Mouse (Mus musculus) stomach, embryonic 16.5 days (tissue): ENCODE results near the gene Arrdc1. TPM values are rescaled to one million over a fixed set of nuclear protein-coding genes. Genes with fewer than 3 reads are reported as not detected.
"Not testable (repeated sequence)": the region's sequence is repeated elsewhere in the genome, so short reads cannot be mapped to it uniquely, and the experiment has no call there.

Experiments used
- ATAC-seq: fragments of 200-750 bp; cut with Nextera tagmentation; 2 replicates; pipeline ENCODE4 v1.8.0; 2017; ENCODE audit warnings: moderate number of reproducible peaks, moderate TSS enrichment; ENCODE audit not compliant: insufficient read depth, low FRiP score
- H3K27ac ChIP-seq: fragments of 300-500 bp; sonication (generic); 2 replicates; pipeline ENCODE4 v1.5.1; 2014; ENCODE audit warnings: low read length
- H3K27me3 ChIP-seq: fragments of 300-500 bp; sonication (generic); 2 replicates; pipeline ENCODE4 v1.6.1; 2014; ENCODE audit warnings: low read length, control low read depth, mixed read lengths; ENCODE audit not compliant: control insufficient read depth, insufficient read depth
- H3K36me3 ChIP-seq: fragments of 300-500 bp; sonication (generic); 2 replicates; pipeline ENCODE4 v1.6.1; 2014; ENCODE audit warnings: low read length; ENCODE audit not compliant: control insufficient read depth, insufficient read depth
- H3K4me1 ChIP-seq: fragments of 300-500 bp; sonication (generic); 2 replicates; pipeline ENCODE4 v1.6.1; 2014; ENCODE audit warnings: low read length, control low read depth, mixed read lengths; ENCODE audit not compliant: control insufficient read depth, insufficient read depth
- H3K4me2 ChIP-seq: fragments of 300-500 bp; sonication (generic); 2 replicates; pipeline ENCODE4 v1.6.1; 2014; ENCODE audit warnings: low read depth, low read length, mixed read lengths
- H3K4me3 ChIP-seq: fragments of 300-500 bp; sonication (generic); replicated peaks from 2 replicates; pipeline ENCODE4 v1.5.1; 2014; ENCODE audit warnings: mild to moderate bottlenecking, low read length
- H3K9ac ChIP-seq: fragments of 300-500 bp; sonication (generic); 2 replicates; pipeline ENCODE4 v1.6.1; 2014; ENCODE audit warnings: low read length
- H3K9me3 ChIP-seq: fragments of 300-500 bp; sonication (generic); replicated peaks from 2 replicates; pipeline ENCODE4 v1.6.1; 2016; ENCODE audit warnings: low read length, control low read depth; ENCODE audit not compliant: control insufficient read depth
- WGBS: fragments of 180-500 bp; shearing (Covaris S2); extraction: QIAGEN DNeasy Blood & Tissue Kit; methylation state at CpG from one replicate; pipeline ENCODE4 v1.1.7; 2014; 5-methylcytosine and 5-hydroxymethylcytosine counted together
- polyA plus RNA-seq: library from polyadenylated mRNA; unstranded; fragments of >200 nt; fragmentation: Nextera tagmentation; extraction: Ambion mirVana; gene quantifications from 2 replicates; pipeline ENCODE4 v1.2.1, GENCODE M21; 2015

Gene Arrdc1
- polyA plus RNA-seq, 1 experiment from 2014 or later, result 105 TPM

- ATAC-seq, result no peak
- peaks cover 17% of the 10 kb centered on the region for H3K4me1 ChIP-seq
- H3K9ac ChIP-seq, result no peak overlapping the region
- no peaks in the 10 kb centered on the region for H3K27me3 ChIP-seq
- no peak overlapping the region for H3K4me3 ChIP-seq
- no peak overlapping the region for H3K4me2 ChIP-seq
- H3K9me3 ChIP-seq, result no peaks in the 10 kb centered on the region
- H3K27ac ChIP-seq, result no peak overlapping the region
- WGBS, result 86% methylated on average over 4 of the region's 4 CpGs
- peaks cover 3% of the 10 kb centered on the region; the same call in 1 of the 2 replicates for H3K36me3 ChIP-seq
Observed at GRCm38 (mm10) chr2:24952537-24953055, 17.5 kb upstream of the Arrdc1 start.

- no peaks in the 10 kb centered on the region for H3K27me3 ChIP-seq
- peak overlapping the region; percentile 93 for H3K9ac ChIP-seq
- no peaks in the 10 kb centered on the region for H3K9me3 ChIP-seq
- peak overlapping the region; percentile 92 for H3K4me3 ChIP-seq
- H3K4me2 ChIP-seq, result peak overlapping the region; percentile 96
- peaks cover 3% of the 10 kb centered on the region; the same call in 1 of the 2 replicates for H3K36me3 ChIP-seq
- peak overlapping the region; percentile 41 for H3K27ac ChIP-seq
- under 1% methylated on average over 31 of the region's 31 CpGs for WGBS
- ATAC-seq, result peak; percentile 2; the same call in 1 of the 2 replicates
- H3K4me1 ChIP-seq, result peaks cover 17% of the 10 kb centered on the region
Observed at GRCm38 (mm10) chr2:24950189-24950535, 15.1 kb upstream of the Arrdc1 start.

- H3K9ac ChIP-seq, result peak within 1 kb of the TSS; percentile 93
- peaks cover 17% of the 10 kb centered on the region for H3K4me1 ChIP-seq
- peak within 1 kb of the TSS; percentile 96 for H3K4me2 ChIP-seq
- peak within 1 kb of the TSS; percentile 41 for H3K27ac ChIP-seq
- H3K27me3 ChIP-seq, result no peaks in the 10 kb centered on the region
- H3K4me3 ChIP-seq, result peak within 1 kb of the TSS; percentile 92
- H3K9me3 ChIP-seq, result no peaks in the 10 kb centered on the region
- 0 out of 2 replicates have a peak, but pooled peaks cover 3% of the 10 kb centered on the region for H3K36me3 ChIP-seq
- ATAC-seq, result peak; percentile 99
- WGBS, result under 1% methylated on average over 105 of the region's 108 CpGs
Observed at GRCm38 (mm10) chr2:24949421-24950188, 14.6 kb upstream of the Arrdc1 start, which contains the start of gene Zmynd19. Gene Zmynd19 (plus strand): TSS chr2:24949792.

- not testable (repeated sequence) for ATAC-seq, H3K9ac ChIP-seq, H3K9me3 ChIP-seq, H3K27me3 ChIP-seq, H3K4me1 ChIP-seq, H3K4me3 ChIP-seq, H3K4me2 ChIP-seq, H3K27ac ChIP-seq, H3K36me3 ChIP-seq
- WGBS, result 43% methylated on average over 2 of the region's 2 CpGs
Observed at GRCm38 (mm10) chr2:24944304-24944703, 9.3 kb upstream of the Arrdc1 start.

- 73% methylated on average over 4 of the region's 4 CpGs for WGBS
- no peak overlapping the region for H3K4me2 ChIP-seq
- no peaks in the 10 kb centered on the region for H3K27me3 ChIP-seq
- no peaks in the 10 kb centered on the region for H3K9me3 ChIP-seq
- ATAC-seq, result no peak
- H3K9ac ChIP-seq, result no peak overlapping the region
- no peak overlapping the region for H3K4me3 ChIP-seq
- H3K36me3 ChIP-seq, result no peaks in the 10 kb centered on the region
- no peak overlapping the region for H3K27ac ChIP-seq
- no peaks in the 10 kb centered on the region for H3K4me1 ChIP-seq
Observed at GRCm38 (mm10) chr2:24942092-24942491, 7.0 kb upstream of the Arrdc1 start.

GRCm38 (mm10) chr2:24934441-24934963 is 550 bp downstream of the Arrdc1 start:
- Histone ChIP-seq H3K27me3 (no peaks in the 10 kb centered on the region), H3K4me2 (peak overlapping the region; percentile 98), H3K9ac (peak overlapping the region; percentile 89), H3K9me3 (no peaks in the 10 kb centered on the region), H3K4me1 (peaks cover 12% of the 10 kb centered on the region), H3K27ac (peak overlapping the region; percentile 97), H3K4me3 (peak overlapping the region; percentile 87), H3K36me3 (no peaks in the 10 kb centered on the region)
- 4% methylated on average over 19 of the region's 19 CpGs for WGBS
- peak; percentile 66 for ATAC-seq

GRCm38 (mm10) chr2:24929593-24929992 is 5.5 kb downstream of the Arrdc1 start:
- WGBS, result 83% methylated on average over 5 of the region's 5 CpGs
- H3K9ac ChIP-seq, result peak overlapping the region; percentile 18; the same call in 1 of the 2 replicates
- ATAC-seq, result no peak
- H3K4me2 ChIP-seq, result no peak overlapping the region
- H3K9me3 ChIP-seq, result no peaks in the 10 kb centered on the region
- H3K27me3 ChIP-seq, result no peaks in the 10 kb centered on the region
- H3K4me3 ChIP-seq, result no peak overlapping the region
- peak overlapping the region; percentile 86 for H3K27ac ChIP-seq
- no peaks in the 10 kb centered on the region for H3K36me3 ChIP-seq
- peaks cover 20% of the 10 kb centered on the region for H3K4me1 ChIP-seq

- peak overlapping the region; percentile 86 for H3K27ac ChIP-seq
- peak; percentile 71; the same call in 1 of the 2 replicates for ATAC-seq
Observed at GRCm38 (mm10) chr2:24929119-24929518, 5.9 kb downstream of the Arrdc1 start.

More at GRCm38 (mm10) chr2:24929119-24929518, 5.9 kb downstream of the Arrdc1 start:
- Histone ChIP-seq H3K9ac (no peak overlapping the region), H3K4me1 (peaks cover 17% of the 10 kb centered on the region), H3K4me3 (no peak overlapping the region), H3K9me3 (no peaks in the 10 kb centered on the region), H3K36me3 (no peaks in the 10 kb centered on the region), H3K27me3 (no peaks in the 10 kb centered on the region), H3K4me2 (peak overlapping the region; percentile 24; the same call in 1 of the 2 replicates)
- 32% methylated on average over 2 of the region's 2 CpGs for WGBS
